Mouse (Mus musculus): ENCODE data around the gene Myadml2.

Gene Myadml2

DNA sequence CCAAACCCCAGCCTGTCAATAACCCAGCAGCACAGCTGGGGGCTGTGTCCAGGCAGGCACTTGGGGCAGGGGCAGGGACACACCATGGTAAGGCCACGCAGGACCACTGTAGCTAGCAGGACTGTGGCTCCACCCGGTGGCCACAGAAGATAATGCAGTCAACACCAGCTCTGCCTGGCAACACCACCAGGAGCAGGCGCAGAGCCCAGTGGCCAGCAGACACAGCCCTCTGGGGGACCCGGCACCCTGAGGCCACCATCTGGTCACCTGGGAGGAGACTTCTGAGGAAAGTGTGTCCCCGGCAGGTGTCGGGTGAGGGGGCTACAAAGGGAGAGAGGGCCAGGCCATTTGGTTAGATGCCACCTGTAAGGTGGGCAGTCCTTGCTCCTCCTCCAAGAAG is 35.2 kb downstream of the Myadml2 start:
- peak in 1 of 2 experiments; percentile 65 for DNase-seq (ENCODE audit: low spot score in 2 of 2)

DNA sequence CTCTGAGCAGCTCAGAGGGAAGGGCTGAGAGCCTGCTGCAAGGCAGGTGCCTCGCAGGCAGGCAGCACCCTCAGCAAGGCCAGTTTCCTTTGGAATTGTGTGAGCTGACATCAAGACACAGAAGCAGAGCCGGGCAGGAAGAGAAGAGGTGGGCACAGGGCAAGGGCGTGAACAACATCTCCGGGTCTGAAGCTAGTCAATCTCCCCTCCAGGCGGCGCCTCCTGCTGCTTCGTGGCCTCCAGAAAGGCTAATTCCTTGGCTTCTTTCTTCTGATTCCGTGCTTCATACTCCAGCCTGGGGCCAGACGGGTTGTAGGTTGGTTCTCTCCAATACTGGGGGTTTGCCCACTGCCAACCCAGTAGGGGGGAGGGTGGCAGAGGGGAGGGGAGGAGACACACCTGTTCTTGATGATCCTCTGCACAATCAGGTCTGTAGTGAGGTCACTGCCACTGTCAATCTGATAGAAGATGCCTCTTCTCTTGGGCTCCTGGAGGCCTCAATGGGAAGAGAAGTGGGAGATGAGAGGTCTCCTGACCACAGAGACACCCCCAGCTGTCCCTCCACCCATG is 37.4 kb downstream of the Myadml2 start:
- no peak for DNase-seq (ENCODE audit: low spot score in 2 of 2)

DNA sequence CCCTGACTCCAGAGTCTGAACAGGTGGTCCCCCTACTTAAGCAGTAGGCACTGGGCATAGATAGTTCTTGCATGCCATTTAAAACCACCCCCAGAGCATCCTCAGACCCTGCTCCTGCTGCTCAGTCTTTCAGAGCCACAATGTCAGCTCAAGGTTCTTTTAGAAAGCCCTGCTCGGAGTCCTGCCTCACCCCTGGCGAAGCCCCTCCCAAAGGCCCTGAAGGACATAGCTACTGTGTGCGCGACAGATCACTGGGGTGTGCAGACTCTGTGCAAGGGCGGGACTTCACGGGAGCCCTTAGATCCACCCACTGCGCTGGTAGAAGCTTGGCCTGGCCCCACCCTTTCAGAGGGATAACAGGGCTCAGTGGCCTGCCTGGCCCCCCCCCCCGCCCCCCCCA is 38.7 kb downstream of the Myadml2 start:
- DNase-seq (ENCODE audit: low spot score in 2 of 2): no peak

DNA sequence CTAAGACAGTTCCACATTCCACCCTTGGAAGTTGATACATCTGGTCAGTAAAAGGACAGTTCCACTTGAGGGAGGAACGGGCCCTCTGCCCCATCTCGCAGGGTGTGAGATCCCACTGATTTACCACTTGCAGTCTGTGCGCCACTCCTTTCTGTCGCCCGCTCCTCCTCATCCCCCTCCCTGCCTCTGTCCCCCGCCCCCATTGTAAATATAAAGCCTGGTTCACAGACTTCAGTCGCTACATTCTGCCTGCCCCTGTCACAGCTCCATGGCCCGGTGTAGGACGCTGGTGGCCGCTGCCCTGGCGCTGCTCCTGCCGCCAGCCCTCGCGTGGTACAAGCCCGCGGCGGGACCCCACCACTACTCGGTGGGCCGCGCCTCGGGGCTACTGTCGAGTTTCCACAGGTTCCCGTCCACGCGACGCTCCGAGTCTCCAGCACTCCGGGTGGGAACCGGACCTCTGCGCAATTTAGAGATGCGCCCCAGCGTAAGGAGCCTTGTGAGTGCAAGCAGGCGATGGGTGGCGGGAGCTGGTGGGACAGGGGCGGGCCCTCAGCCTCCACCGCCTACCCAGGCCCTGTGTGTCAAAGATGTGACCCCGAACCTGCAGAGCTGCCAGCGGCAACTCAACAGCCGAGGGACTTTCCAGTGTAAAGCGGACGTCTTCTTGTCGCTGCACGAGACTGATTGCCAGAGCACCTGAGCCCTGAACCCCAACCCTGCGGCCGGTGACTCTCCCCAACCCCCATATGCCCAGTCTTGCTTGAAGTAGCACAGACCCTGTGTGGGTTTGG is 39.5 kb downstream of the Myadml2 start, which contains the start of gene Npb:
Gene Npb (plus strand): TSS at position 237 of the 794 bp plus-strand sequence.
- DNase-seq (ENCODE audit: low spot score in 2 of 2): no peak

DNA sequence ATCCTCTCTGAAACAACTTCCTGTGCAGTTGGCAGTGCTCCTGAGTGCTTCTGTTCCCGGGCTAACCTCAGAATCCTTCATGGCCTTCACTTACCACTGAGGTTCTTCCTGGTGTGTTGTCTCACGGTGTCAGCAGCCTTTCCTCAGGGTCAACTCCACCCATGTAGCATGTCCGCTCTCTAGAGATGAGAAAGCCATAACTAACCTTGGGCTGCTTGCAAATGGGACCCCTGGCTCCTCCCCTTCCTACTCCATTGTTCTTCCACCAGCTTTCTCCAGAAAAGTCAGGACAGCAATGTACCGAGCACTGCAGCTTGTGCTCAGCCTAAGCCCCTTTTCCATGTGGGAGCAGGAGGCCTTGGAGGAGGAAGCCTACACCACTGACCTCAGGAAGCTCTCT is 41.2 kb downstream of the Myadml2 start:
- DNase-seq (ENCODE audit: low spot score in 2 of 2): no peak

DNA sequence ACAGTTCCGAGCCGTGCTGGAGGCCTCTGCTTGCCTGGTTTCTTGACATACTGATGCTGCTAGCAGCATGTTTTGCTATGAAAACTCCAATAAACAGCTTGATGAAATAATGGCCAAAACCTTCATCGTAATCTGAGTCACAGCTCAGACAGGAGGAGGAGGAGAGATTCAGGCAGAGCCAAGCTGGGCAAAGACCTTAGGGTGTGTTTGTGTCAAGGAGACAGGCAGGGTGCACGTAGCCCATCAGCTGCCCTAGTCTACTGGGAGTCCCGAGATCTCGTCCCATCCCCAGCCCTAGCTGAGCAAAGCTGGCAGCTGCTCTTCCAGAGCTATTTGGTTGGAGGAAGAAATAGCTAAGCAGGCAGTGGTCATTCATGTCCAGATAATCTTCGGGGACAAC is 42.3 kb downstream of the Myadml2 start:
- DNase-seq (ENCODE audit: low spot score in 2 of 2): no peak

DNA sequence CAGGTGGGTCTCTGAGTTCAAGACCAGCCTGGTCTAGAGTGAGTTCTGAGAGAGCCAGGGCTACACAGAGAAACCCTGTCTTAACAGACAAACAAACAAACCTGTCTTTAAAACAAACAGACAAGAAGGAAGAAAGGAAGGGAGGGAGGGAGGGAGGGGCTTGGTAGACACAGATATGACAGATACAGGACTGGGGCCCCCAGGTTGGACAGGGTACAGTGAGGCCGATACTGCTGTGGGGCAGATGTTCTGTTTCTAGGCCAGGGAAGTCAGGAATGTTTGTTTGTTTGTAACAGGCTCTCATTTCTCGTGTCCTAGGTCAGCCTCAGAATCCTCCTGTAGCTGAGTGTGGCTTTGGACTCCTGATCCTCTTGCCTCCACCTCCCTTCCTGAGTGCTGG is 44.4 kb downstream of the Myadml2 start:
- no peak for DNase-seq (ENCODE audit: low spot score in 2 of 2)

DNA sequence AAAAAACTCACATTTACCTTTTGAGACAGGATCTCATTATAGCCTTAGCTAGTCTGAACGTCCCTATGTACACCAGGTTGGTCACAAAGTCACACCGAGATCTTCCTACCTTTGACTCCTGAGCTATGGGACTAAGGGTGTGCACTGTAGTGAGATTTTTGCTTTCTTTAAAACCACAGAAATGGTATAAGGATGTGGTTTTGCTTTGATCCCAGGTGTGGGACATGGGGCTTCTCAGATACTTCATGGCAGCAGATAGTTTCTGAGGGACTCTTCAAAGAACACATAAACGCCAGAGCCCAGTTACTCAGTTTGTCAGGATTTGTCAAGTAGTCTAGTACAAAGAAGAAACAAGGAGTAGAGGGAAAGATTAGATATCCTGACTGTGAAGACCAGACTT is 47.2 kb downstream of the Myadml2 start:
- DNase-seq (ENCODE audit: low spot score in 2 of 2): no peak

DNA sequence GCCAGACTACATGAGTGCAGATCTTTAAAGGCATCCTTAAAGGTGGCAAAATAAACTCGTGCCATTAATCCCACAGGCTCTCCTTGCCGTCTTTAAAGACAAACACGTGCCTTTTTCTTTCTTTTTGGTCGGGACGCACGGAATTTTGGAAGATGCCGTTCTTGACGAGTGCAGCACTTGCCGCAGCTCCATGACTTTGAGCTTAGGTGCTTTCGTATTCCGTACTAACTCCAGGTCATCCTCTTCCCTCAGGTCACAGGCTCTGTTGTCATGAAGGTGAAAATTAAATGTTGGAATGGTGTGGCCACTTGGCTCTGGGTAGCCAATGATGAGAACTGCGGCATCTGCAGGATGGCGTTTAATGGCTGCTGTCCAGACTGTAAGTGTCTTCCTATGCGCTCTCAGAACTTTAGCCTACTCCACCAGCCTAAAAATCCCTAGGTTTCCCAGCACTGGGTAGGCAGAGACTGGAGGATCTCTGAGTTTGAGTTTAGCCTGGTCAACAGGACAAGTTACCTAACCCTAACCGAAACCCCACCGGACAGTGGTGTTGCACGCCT is 48.9 kb downstream of the Myadml2 start:
- DNase-seq (ENCODE audit: low spot score in 2 of 2): no peak

DNA sequence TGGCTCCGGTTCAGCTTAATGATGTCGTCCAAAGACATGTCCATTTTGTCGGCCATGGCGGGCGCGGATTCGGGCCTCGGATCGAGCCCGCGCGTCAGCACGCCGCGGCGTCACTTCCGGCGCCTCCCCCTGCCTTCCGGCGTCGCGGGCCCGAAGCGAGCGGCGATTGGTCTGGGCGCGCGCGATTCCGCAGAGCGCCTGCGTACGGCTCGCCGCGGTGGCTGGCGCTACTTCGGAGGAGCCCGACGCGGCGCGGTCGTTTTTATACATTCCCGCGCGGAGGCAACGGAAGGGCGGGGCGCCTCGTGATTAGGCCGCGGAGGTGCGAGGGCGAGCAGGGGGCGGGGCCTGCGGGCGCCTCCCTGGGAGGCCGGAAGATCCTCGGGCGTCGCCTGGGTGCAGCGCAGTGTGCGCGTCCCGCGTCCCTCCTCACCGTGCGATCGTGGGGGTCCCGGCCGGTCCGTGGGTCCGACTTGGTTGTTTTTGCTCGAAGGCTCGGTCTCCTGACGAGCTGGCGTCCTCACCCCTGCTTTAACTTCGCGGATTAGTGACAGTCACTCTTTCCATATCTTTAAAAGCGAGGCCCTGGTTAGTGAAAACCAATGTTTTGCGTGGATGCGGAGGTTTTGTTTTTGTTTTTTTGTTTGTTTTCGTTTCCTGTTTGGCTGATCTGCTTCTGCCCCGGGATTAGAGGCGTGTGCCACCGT is 49.5 kb downstream of the Myadml2 start, which contains the start of the genes Alyref and Anapc11:
Gene Alyref (minus strand): TSS at position 83 of the 707 bp plus-strand sequence.
Gene Anapc11 (plus strand): TSS at position 139 of the 707 bp plus-strand sequence.
- peak; percentile 88 to 94 for DNase-seq (ENCODE audit: low spot score in 2 of 2)

DNA sequence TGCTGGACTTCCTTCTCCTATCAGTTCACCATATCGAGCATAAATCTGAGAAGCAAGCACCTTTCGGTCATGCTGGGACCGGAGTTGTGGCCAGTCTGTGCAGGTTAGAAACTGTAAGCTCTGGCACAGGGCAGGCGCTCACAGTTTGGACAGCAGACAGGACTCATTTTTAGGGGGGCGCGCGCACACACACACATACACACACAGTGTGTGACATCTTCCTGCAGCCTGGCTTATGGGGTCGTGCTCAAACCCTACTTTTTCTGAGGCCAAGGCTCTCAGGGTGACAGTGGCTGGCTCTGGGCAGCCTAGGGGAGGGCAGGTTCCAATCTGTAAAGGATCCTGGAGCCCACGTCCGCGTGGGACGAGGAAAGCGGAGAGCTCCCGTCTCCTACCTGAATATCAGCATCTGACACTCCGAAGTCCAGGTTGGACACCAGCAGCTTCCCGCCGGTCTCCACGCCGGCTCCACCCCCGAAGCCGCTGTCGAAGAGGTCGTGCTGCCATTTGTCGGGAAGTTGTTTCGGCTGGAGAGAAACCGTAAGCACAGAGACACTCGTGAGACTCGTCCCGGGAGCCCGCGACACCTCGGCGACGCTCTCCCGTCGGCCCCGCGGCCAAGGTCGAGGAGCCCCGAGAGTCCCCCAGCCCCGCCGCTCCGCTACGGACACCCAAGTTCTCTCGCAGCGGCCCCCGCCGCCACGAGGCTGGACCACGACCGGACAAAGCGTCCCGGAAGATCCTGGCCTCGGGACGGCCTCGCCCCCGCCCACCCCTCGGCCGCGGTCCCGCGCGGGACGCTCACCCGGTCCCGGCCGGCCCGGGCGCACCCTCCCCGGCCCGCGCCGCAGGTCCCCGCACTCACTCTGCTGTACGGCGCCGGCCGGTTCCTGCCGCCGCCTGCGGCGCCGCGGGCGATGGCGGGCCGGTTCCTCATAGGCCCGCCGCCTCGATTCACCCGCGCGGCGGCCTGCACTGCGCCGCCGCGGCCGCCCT is 50.4 kb downstream of the Myadml2 start:
- no peak for DNase-seq (ENCODE audit: low spot score in 2 of 2)

Measured in frontal cortex, postnatal 36 days (tissue).